Mouse (Mus musculus): ENCODE measurements at regions not wholly inside any gene's neighbourhood (a gene's known extent, or its start where the extent isn't known, plus 50 kb on each side); places are given as distances from the start of the nearest gene placed in this dataset.

DNA sequence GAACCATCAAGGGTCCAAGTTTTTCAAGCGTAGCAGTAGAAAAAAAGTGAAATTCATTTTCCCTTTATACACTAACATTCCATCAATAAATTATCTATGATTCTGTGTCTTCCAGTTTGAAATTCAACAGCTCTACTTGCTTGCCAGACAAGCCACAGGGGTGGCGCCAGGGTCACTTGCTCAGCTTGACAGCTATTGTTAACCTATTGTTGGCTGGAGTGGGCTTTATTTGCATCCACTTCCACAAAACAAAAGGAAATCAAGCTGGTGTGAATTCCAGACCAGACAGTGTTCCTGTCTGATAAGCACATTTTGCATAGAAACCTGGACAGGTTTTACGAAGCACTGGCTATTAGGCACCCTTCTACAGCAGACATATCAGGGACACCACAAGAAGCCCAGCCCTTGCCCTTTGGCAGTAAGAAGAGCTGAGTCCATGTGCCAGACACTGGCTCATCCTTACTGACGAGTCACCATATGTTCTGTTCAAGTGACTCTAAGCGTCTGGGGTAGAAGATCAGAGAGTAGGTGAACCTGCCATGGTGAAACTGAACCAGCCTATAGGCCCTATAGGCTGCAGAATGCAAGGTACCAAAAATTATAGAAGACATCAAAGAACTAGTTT, 366.9 kb downstream of the Basp1 start:
- no peak for DNase-seq (ENCODE audit: low spot score)
- 65% methylated on average over 5 of the region's 5 CpGs for whole genome bisulfite sequencing
- no peak for ATAC-seq (replicated peaks; ENCODE audit: low FRiP score)

DNA sequence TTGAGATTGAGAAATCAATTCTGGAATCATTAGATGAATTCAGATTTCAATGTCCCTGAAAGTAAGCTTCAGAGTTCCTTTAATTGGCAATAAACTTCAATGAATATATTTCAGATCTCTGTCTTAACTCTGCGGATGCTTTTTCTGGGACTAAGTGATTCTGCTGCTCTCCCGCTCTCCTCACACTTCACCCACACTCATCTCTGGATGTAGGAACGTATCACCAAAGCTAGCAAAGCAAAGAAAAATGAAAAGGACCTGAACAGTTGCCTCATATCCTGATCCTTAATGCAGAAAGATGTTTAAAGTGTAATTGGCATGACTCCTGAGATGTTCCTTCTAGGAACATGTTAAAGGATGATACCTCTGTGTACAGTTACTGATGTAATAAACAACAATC, 377.3 kb downstream of the Basp1 start:
- no peak overlapping the region for H3K27ac ChIP-seq (ENCODE audit: low read depth, low read length)
- DNase-seq (ENCODE audit: low spot score), result no peak
- no peak overlapping the region for H3K9ac ChIP-seq (ENCODE audit: low read length)
- no peaks in the 10 kb centered on the region for H3K9me3 ChIP-seq (ENCODE audit: control insufficient read depth, low read length)
- no peak for ATAC-seq (replicated peaks; ENCODE audit: low FRiP score)
- no peak overlapping the region for H3K4me3 ChIP-seq (ENCODE audit: low read depth, low read length)
- no peaks in the 10 kb centered on the region for H3K27me3 ChIP-seq (ENCODE audit: control insufficient read depth, insufficient read depth, low read length)
- WGBS, result 91% methylated on average over 3 of the region's 3 CpGs
- H3K36me3 ChIP-seq (ENCODE audit: control insufficient read depth, insufficient read depth, low read length), result no peaks in the 10 kb centered on the region
- H3K4me1 ChIP-seq (replicated peaks; ENCODE audit: control insufficient read depth, insufficient read depth, low read length), result no peaks in the 10 kb centered on the region
- no peak overlapping the region for H3K4me2 ChIP-seq (ENCODE audit: low read depth, low read length, severe bottlenecking)

More for the DNA sequence above, 366.9 kb downstream of the Basp1 start:
- no peaks in the 10 kb centered on the region for H3K9me3 ChIP-seq (ENCODE audit: control insufficient read depth, low read length)
- H3K36me3 ChIP-seq (ENCODE audit: control insufficient read depth, insufficient read depth, low read length), result no peaks in the 10 kb centered on the region
- no peaks in the 10 kb centered on the region for H3K27me3 ChIP-seq (ENCODE audit: control insufficient read depth, insufficient read depth, low read length)
- no peaks in the 10 kb centered on the region for H3K4me1 ChIP-seq (replicated peaks; ENCODE audit: control insufficient read depth, insufficient read depth, low read length)
- no peak overlapping the region for H3K9ac ChIP-seq (ENCODE audit: low read length)
- no peak overlapping the region for H3K4me2 ChIP-seq (ENCODE audit: low read depth, low read length, severe bottlenecking)
- H3K4me3 ChIP-seq (ENCODE audit: low read depth, low read length), result no peak overlapping the region
- no peak overlapping the region for H3K27ac ChIP-seq (ENCODE audit: low read depth, low read length)

DNA sequence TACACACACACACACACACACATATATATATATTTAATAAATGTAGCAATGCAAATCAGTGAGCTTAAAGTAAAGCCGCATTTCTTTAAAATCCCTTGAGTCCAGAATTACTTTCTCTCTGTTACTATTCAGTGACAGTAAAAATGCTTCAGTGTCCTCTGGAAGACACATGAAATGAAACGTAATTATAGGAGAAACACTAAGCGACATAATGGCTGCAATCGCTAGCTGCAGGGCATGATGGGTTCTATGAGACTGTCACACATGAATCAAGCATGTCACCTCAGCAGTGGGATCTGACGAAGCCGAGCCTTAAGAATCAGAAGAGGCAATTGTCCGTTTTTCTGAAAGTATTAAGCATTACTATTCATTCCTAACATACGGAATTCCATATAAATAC, 385.7 kb downstream of the Basp1 start:
- Histone ChIP-seq H3K4me3 (ENCODE audit: low read depth, low read length) (no peak overlapping the region), H3K27ac (ENCODE audit: low read depth, low read length) (no peak overlapping the region), H3K9me3 (ENCODE audit: control insufficient read depth, low read length) (no peaks in the 10 kb centered on the region), H3K9ac (ENCODE audit: low read length) (no peak overlapping the region), H3K4me1 (replicated peaks; ENCODE audit: control insufficient read depth, insufficient read depth, low read length) (peaks cover 5% of the 10 kb centered on the region; the same call in 1 of the 2 replicates), H3K4me2 (ENCODE audit: low read depth, low read length, severe bottlenecking) (no peak overlapping the region), H3K27me3 (ENCODE audit: control insufficient read depth, insufficient read depth, low read length) (no peaks in the 10 kb centered on the region), H3K36me3 (ENCODE audit: control insufficient read depth, insufficient read depth, low read length) (no peaks in the 10 kb centered on the region)
- ATAC-seq (replicated peaks; ENCODE audit: low FRiP score), result no peak
- 82% methylated on average over 8 of the region's 8 CpGs for WGBS
- DNase-seq (ENCODE audit: low spot score), result no peak

DNA sequence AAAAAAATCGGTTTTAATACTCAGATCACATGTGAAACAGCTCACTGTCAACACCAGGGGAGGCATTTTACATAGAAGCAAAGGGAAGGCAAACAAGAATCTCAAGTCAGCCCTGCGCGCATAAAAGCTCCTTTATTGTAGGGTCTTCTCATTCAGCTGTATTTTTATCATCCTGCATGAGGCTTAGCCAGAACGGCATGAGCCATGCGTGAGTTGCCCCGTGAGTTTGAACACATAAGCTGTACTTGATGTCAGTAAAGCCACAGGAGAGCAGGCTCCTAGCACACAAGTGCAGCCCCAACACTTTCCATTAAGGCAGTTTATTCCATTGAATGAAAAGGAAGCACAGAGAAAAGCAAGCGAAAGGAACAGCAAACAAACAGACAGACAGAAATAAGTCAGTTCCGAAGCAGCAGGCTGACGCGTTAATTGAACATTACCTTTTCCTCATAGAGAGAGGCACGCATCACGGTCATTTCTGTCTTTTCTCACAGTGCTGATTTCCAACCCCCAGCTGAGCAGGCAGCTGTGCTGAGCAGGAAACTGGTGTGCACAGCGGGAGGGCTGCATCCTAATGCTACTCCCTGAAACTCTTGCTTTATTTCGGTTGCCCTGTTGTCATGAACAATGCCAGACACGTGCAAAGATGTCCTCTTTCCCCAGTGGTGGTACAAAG, 386.6 kb downstream of the Basp1 start:
- Histone ChIP-seq H3K36me3 (ENCODE audit: control insufficient read depth, insufficient read depth, low read length) (no peaks in the 10 kb centered on the region), H3K4me1 (replicated peaks; ENCODE audit: control insufficient read depth, insufficient read depth, low read length) (peaks cover 5% of the 10 kb centered on the region; the same call in 1 of the 2 replicates), H3K4me3 (ENCODE audit: low read depth, low read length) (peak overlapping the region; percentile 1; the same call in 1 of the 2 replicates), H3K4me2 (ENCODE audit: low read depth, low read length, severe bottlenecking) (peak overlapping the region; percentile 30), H3K27me3 (ENCODE audit: control insufficient read depth, insufficient read depth, low read length) (no peaks in the 10 kb centered on the region), H3K9me3 (ENCODE audit: control insufficient read depth, low read length) (no peaks in the 10 kb centered on the region), H3K27ac (ENCODE audit: low read depth, low read length) (no peak overlapping the region), H3K9ac (ENCODE audit: low read length) (no peak overlapping the region)
- 3% methylated on average over 15 of the region's 15 CpGs for WGBS
- DNase-seq (ENCODE audit: low spot score) (peak; percentile 59), ATAC-seq (replicated peaks; ENCODE audit: low FRiP score) (peak; percentile 75)

DNA sequence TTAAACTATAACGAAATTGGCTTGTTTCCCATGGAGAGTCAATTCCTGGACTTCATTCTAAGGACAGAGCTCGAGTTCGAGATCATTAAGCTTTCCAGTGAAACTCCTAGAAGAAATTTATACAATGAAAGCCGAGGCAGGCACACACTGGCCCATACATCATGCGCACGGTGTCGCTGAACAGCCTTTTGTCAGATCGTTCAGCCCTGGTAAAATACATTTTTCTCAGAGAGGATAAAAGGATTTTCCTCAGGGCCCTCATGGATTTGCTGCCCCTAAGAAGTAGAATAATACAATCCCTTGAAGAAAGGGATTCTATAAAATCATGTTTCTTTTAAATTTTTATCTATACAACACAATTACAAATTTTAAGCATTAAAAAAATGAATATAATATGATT, 387.2 kb downstream of the Basp1 start:
- no peak; the same call in 1 of the 2 replicates for ATAC-seq (replicated peaks; ENCODE audit: low FRiP score)
- Histone ChIP-seq H3K4me2 (ENCODE audit: low read depth, low read length, severe bottlenecking) (no peak overlapping the region), H3K9me3 (ENCODE audit: control insufficient read depth, low read length) (no peaks in the 10 kb centered on the region), H3K4me3 (ENCODE audit: low read depth, low read length) (no peak overlapping the region), H3K4me1 (replicated peaks; ENCODE audit: control insufficient read depth, insufficient read depth, low read length) (peaks cover 5% of the 10 kb centered on the region; the same call in 1 of the 2 replicates), H3K27ac (ENCODE audit: low read depth, low read length) (no peak overlapping the region), H3K9ac (ENCODE audit: low read length) (no peak overlapping the region), H3K36me3 (ENCODE audit: control insufficient read depth, insufficient read depth, low read length) (no peaks in the 10 kb centered on the region), H3K27me3 (ENCODE audit: control insufficient read depth, insufficient read depth, low read length) (no peaks in the 10 kb centered on the region)
- 24% methylated on average over 8 of the region's 8 CpGs for WGBS
- no peak for DNase-seq (ENCODE audit: low spot score)

DNA sequence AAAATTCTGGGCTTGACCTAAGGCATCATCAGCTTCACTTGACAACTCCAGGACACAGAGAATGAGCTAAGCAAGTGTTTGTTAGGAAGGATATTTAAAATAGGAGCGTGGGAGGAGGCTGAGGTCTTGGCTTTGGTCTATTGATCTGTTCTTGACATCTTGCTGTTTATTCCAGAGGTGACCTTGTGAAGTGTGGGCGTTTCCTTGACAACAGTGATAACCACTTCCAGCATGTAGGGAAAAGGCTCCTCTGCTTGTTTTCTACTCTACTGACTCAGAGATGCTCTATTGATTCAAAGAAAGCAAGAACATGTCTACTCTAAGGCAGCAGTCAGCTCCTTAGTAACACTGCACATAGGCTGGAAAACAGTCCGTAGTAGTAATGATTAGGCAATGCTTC, 392.6 kb downstream of the Basp1 start:
- H3K9me3 ChIP-seq (ENCODE audit: control insufficient read depth, low read length), result no peaks in the 10 kb centered on the region
- H3K4me1 ChIP-seq (replicated peaks; ENCODE audit: control insufficient read depth, insufficient read depth, low read length), result no peaks in the 10 kb centered on the region
- no peak overlapping the region for H3K9ac ChIP-seq (ENCODE audit: low read length)
- no peak overlapping the region for H3K4me3 ChIP-seq (ENCODE audit: low read depth, low read length)
- no peaks in the 10 kb centered on the region for H3K27me3 ChIP-seq (ENCODE audit: control insufficient read depth, insufficient read depth, low read length)
- DNase-seq (ENCODE audit: low spot score) (no peak), ATAC-seq (replicated peaks; ENCODE audit: low FRiP score) (no peak)
- whole genome bisulfite sequencing, result 73% methylated on average over 3 of the region's 3 CpGs
- H3K36me3 ChIP-seq (ENCODE audit: control insufficient read depth, insufficient read depth, low read length), result no peaks in the 10 kb centered on the region
- H3K4me2 ChIP-seq (ENCODE audit: low read depth, low read length, severe bottlenecking), result no peak overlapping the region
- no peak overlapping the region for H3K27ac ChIP-seq (ENCODE audit: low read depth, low read length)

DNA sequence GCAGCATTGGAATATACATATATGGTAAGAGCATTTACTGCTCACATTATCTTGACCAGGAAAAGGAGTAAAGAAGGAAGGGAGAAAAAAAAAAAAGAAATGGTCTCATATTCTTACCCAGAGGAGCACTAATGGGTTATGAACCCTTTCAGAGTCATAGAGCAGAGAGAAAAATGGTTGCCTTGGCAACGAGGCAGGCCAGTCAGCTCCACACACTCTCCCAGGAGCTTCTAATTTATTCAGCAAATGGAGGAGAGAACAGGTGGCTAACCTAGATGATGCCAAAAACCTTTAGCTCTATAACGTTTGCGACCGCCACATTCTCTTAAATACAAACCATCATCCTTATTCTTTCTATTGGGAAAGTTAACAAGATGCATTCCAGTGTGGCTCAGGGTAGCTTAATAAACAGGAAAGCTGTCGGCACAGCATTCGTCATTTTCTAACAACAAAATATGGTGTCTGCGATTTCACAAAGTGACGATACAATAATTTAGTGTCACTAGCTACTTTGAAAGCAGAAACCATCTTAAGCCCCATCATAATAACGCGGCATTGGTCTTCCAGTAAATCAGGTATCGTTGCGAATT, 394.1 kb downstream of the Basp1 start:
- Histone ChIP-seq H3K9me3 (ENCODE audit: control insufficient read depth, low read length) (no peaks in the 10 kb centered on the region), H3K36me3 (ENCODE audit: control insufficient read depth, insufficient read depth, low read length) (no peaks in the 10 kb centered on the region), H3K4me1 (replicated peaks; ENCODE audit: control insufficient read depth, insufficient read depth, low read length) (no peaks in the 10 kb centered on the region), H3K4me2 (ENCODE audit: low read depth, low read length, severe bottlenecking) (no peak overlapping the region), H3K4me3 (ENCODE audit: low read depth, low read length) (no peak overlapping the region), H3K27ac (ENCODE audit: low read depth, low read length) (no peak overlapping the region), H3K9ac (ENCODE audit: low read length) (no peak overlapping the region), H3K27me3 (ENCODE audit: control insufficient read depth, insufficient read depth, low read length) (no peaks in the 10 kb centered on the region)
- 82% methylated on average over 12 of the region's 12 CpGs for WGBS
- no peak for DNase-seq (ENCODE audit: low spot score)
- peak; percentile 79 for ATAC-seq (replicated peaks; ENCODE audit: low FRiP score)

DNA sequence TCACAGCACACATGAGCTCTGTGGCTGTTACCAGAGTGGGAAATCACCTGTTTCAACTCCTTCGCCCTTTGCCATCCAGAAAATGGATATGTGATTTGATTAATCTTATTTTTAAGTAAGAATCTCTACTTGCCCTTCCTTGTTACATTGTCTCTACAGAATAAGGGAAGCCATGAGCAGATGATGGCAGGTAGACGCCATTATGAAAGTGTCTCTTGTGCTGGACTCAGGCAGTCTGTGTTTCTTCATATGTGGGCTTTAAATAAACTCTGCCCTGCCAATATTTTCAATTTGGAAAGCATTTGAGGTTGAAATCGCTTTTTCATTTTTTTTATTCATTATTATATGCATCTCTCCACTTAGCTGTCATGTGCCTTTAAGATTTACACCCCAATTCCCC, 394.6 kb downstream of the Basp1 start:
- ATAC-seq (replicated peaks; ENCODE audit: low FRiP score) (no peak), DNase-seq (ENCODE audit: low spot score) (no peak)
- Histone ChIP-seq H3K27ac (ENCODE audit: low read depth, low read length) (no peak overlapping the region), H3K27me3 (ENCODE audit: control insufficient read depth, insufficient read depth, low read length) (no peaks in the 10 kb centered on the region), H3K9ac (ENCODE audit: low read length) (no peak overlapping the region), H3K4me1 (replicated peaks; ENCODE audit: control insufficient read depth, insufficient read depth, low read length) (no peaks in the 10 kb centered on the region), H3K4me2 (ENCODE audit: low read depth, low read length, severe bottlenecking) (no peak overlapping the region), H3K9me3 (ENCODE audit: control insufficient read depth, low read length) (no peaks in the 10 kb centered on the region), H3K4me3 (ENCODE audit: low read depth, low read length) (no peak overlapping the region), H3K36me3 (ENCODE audit: control insufficient read depth, insufficient read depth, low read length) (no peaks in the 10 kb centered on the region)
- 84% methylated on average over 3 of the region's 3 CpGs for WGBS

Measured in forebrain, embryonic 11.5 days (tissue).